Mouse (Mus musculus) small intestine, adult 2 months (tissue): Measurements from ENCODE around the gene Dnah7a.
"Not testable (repeated sequence)": the region's sequence is repeated elsewhere in the genome, so short reads cannot be mapped to it uniquely, and the experiment has no call there.

Experiments used
- CTCF ChIP-seq: fragments of 200-500 bp; IDR thresholded peaks from 2 replicates; pipeline ENCODE4 v1.5.1; 2012; ENCODE audit warnings: low read depth, mild to moderate bottlenecking, control low read depth, inconsistent platforms, low read length, moderate library complexity, mixed read lengths; ENCODE audit not compliant: insufficient replicate concordance, insufficient read length; ENCODE audit errors: extremely low read depth
- POLR2A ChIP-seq: fragments of 200-500 bp; IDR thresholded peaks from 2 replicates; pipeline ENCODE4 v1.6.1; 2012; ENCODE audit warnings: low read depth, mild to moderate bottlenecking, control low read depth, inconsistent platforms, low read length, moderate library complexity

DNA sequence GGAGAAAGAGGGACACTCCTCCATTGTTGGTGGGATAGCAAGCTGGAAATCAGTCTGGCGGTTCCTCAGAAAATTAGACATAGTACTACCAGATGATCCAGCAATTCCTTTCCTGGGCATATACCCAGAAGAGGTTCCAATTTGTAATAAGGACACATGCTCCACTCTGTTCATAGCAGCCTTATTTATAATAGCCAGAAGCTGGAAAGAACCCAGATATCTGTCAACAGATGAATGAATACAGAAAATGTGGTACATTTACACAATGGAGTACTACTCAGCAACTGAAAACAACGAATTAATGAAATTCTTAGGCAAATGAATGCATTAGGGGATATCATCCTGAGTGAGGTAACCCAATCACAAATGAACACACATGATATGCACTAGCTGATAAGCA is 46.9 kb upstream of the Dnah7a start:
- TF ChIP-seq CTCF, POLR2A: not testable (repeated sequence)
